Mouse (Mus musculus): ENCODE results near the gene Capn15. TPM values are rescaled to one million over a fixed set of nuclear protein-coding genes. Genes with fewer than 3 reads are reported as not detected.

Capn15 gene
- total RNA-seq, 2 experiments from 2014 or later, result 53.9 to 59.3 TPM

- intact Hi-C loops (cut with DNase I), result loop anchor here (2.0 to 5.0 kb wide), 2 partner anchors 43 to 44 kb away; partner anchors contain the start of gene Capn15
- Histone ChIP-seq H3K4me3 (peak overlapping the region; percentile 67), H3K27ac (peak overlapping the region; percentile 92)
- no peak for TF ChIP-seq CTCF (IDR thresholded peaks at IDR 0.05)
- peak; percentile 75 to 82 for DNase-seq (ENCODE audit: extremely low spot score in 1 of 2, low spot score in 2 of 2)
These were observed 43.9 kb downstream of the Capn15 start for GRCm38 (mm10) chr17:25941511-25942241.

- TF ChIP-seq CTCF (IDR thresholded peaks at IDR 0.05), result no peak
- no peak for DNase-seq (ENCODE audit: extremely low spot score in 1 of 2, low spot score in 2 of 2)
- intact Hi-C loops (cut with DNase I), result no loop called here
- H3K4me3 ChIP-seq, result no peak overlapping the region
- no peak overlapping the region for H3K27ac ChIP-seq
These were observed 51.1 kb downstream of the Capn15 start for GRCm38 (mm10) chr17:25934526-25934925.

- H3K27ac ChIP-seq, result peak overlapping the region; percentile 76
- no peak overlapping the region for H3K4me3 ChIP-seq
- no peak for TF ChIP-seq CTCF (IDR thresholded peaks at IDR 0.05)
- intact Hi-C loops (cut with DNase I), result no loop called here
- peak in 1 of 2 experiments; percentile 41 for DNase-seq (ENCODE audit: extremely low spot score in 1 of 2, low spot score in 2 of 2)
These were observed 60.2 kb downstream of the Capn15 start for GRCm38 (mm10) chr17:25925348-25925747.

GRCm38 (mm10) chr17:25922120-25922519, 63.5 kb downstream of the Capn15 start:
- Histone ChIP-seq H3K4me3 (no peak overlapping the region), H3K27ac (peak overlapping the region; percentile 28; the same call in 1 of the 2 replicates)
- TF ChIP-seq CTCF (IDR thresholded peaks at IDR 0.05), result no peak
- intact Hi-C loops (cut with DNase I), result no loop called here
- DNase-seq (ENCODE audit: extremely low spot score in 1 of 2, low spot score in 2 of 2), result no peak

GRCm38 (mm10) chr17:25919786-25920642, 65.6 kb downstream of the Capn15 start:
- no peak for TF ChIP-seq CTCF (IDR thresholded peaks at IDR 0.05)
- peak; percentile 100 for DNase-seq (ENCODE audit: extremely low spot score in 1 of 2, low spot score in 2 of 2)
- Histone ChIP-seq H3K27ac (peak overlapping the region; percentile 89), H3K4me3 (peak overlapping the region; percentile 73)
- intact Hi-C loops (cut with DNase I), result loop anchor here (2.0 to 5.0 kb wide), 2 partner anchors 43 to 65 kb away; partner anchors contain the start of genes Capn15 and Mettl26

GRCm38 (mm10) chr17:25919144-25919785, 66.3 kb downstream of the Capn15 start, which contains the start of gene Rab40c:
TSS of gene Rab40c (minus strand) at chr17:25919727.
- no peak; the same call in 1 of the 2 replicates for TF ChIP-seq CTCF (IDR thresholded peaks at IDR 0.05)
- intact Hi-C loops (cut with DNase I), result loop anchor here (2.0 to 5.0 kb wide), 2 partner anchors 42 to 66 kb away; partner anchors contain the start of genes Capn15 and Mettl26
- Histone ChIP-seq H3K27ac (peak within 1 kb of the TSS; percentile 94), H3K4me3 (peak within 1 kb of the TSS; percentile 97)
- DNase-seq (ENCODE audit: extremely low spot score in 1 of 2, low spot score in 2 of 2), result no peak

- DNase-seq (ENCODE audit: extremely low spot score in 1 of 2, low spot score in 2 of 2), result no peak
- H3K4me3 ChIP-seq, result peak overlapping the region; percentile 97
- intact Hi-C loops (cut with DNase I), result loop anchor here (2.0 to 5.0 kb wide), 2 partner anchors 41 to 67 kb away; partner anchors contain the start of genes Capn15 and Mettl26
- no peak for TF ChIP-seq CTCF (IDR thresholded peaks at IDR 0.05)
- peak overlapping the region; percentile 94 for H3K27ac ChIP-seq
These were observed 67.4 kb downstream of the Capn15 start for GRCm38 (mm10) chr17:25918037-25918750.

GRCm38 (mm10) chr17:25916931-25917647, 68.5 kb downstream of the Capn15 start:
- TF ChIP-seq CTCF (IDR thresholded peaks at IDR 0.05), result no peak
- peak overlapping the region; percentile 97; the same call in 1 of the 2 replicates for H3K4me3 ChIP-seq
- no peak for DNase-seq (ENCODE audit: extremely low spot score in 1 of 2, low spot score in 2 of 2)
- intact Hi-C loops (cut with DNase I), result loop anchor here (5.0 kb wide), 1 partner anchor 40 kb away; the partner anchor contains the start of gene Mettl26
- H3K27ac ChIP-seq, result peak overlapping the region; percentile 6; the same call in 1 of the 2 replicates

- TF ChIP-seq CTCF (IDR thresholded peaks at IDR 0.05), result no peak
- peak overlapping the region; percentile 77 for H3K27ac ChIP-seq
- intact Hi-C loops (cut with DNase I), result no loop called here
These were observed 71.3 kb downstream of the Capn15 start for GRCm38 (mm10) chr17:25914295-25914694.

GRCm38 (mm10) chr17:25913877-25914275, 71.7 kb downstream of the Capn15 start:
- intact Hi-C loops (cut with DNase I), result no loop called here
- DNase-seq (ENCODE audit: extremely low spot score in 1 of 2, low spot score in 2 of 2), result no peak
- no peak for TF ChIP-seq CTCF (IDR thresholded peaks at IDR 0.05)
- peak overlapping the region; percentile 77 for H3K27ac ChIP-seq
- H3K4me3 ChIP-seq, result peak overlapping the region; percentile 5; the same call in 1 of the 2 replicates

More at GRCm38 (mm10) chr17:25914295-25914694, 71.3 kb downstream of the Capn15 start:
- H3K4me3 ChIP-seq, result no peak overlapping the region
- no peak for DNase-seq (ENCODE audit: extremely low spot score in 1 of 2, low spot score in 2 of 2)

Measured in left cerebral cortex, adult 2 months (tissue).